Mouse (Mus musculus) v-Abl transformed pro-B cells (cell line): ENCODE data around the gene Gm20388.

Source experiments
- in situ Hi-C, 2 experiments: fragments of 400-800 bp; cut with MboI; formaldehyde crosslinking; loops; one replicate each; pipeline ENCODE4 v1.15.1; 2025; ENCODE audit not compliant: unreplicated experiment in 2 of 2

Gm20388 gene

DNA sequence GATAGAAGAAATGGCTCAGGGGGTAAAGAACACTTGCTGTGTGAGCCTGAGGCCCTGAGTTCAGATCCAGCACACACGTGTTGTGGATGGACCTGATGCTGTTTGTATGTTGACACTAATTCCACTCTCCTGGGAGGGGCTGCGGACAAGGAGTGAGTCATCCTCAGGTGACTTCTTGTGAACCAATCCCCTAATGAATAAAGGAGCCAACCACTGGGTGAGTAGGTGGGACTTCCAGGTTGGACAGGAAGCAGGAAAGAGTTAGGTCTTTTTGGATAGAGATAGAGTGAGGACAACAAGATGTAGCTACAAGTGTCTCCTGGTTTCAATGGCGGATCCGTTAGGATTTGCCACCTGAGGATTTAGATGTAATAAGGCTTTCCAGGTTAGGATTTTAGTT lies 3938.7 kb downstream of the Gm20388 start:
- in situ Hi-C loops: no loop called here

GRCm38 (mm10) chr8:123851590-123851989 lies 3940.9 kb downstream of the Gm20388 start:
- in situ Hi-C loops: no loop called here

DNA sequence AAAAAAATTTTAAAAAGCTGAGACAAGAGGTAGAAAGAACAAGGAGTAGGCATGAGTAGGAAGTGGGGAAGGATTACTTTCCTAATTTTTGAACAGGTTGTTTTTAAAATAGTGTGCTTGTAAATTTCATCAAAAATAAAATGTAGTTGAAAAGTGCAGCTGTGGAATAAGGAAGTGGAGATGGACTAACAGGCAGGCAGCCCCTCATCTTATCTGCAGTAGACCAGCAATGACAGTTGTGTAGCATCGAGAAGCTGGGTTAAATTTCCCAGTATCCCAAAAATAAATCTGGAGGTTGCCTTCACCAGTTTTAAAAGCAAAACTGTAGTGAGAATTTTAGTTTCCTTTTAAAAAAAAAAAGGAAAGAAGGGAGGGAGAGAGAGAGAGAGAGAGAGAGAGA lies 3943.6 kb downstream of the Gm20388 start:
- in situ Hi-C loops: no loop called here

DNA sequence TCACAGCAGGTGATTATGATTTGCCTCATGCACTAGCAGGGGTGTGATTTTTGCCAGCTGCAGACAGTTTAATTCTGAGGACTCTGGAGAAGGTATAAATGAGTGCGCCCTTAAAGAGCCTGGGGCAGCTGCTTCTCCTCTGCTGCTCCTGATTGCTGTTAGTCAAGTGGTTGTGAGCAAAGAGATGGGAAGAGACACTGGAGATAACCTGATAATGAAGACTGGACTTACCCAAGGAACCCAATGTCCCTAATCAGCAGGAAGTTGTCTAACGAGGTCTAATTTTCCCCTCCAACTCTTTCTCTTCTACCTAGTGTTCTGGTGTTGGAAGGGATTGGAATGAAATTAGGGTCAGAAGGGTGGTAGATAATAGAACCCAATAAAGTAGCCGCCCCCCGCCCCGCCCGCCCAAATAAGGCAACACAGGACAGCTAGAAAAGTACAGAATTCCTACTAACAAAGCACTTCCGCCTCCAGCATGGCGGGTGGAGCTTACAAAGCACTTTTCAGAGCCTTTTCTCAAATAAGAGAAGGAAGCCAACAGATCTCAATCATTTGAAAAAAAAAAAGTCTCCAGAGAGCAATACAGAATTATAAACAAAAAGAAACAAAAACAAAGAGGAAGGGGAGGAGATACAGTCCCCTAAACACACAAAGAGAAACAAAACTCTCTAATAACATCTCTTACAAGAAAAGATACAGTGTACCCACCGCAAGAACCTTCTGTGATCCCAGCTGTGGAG lies 3944.3 kb downstream of the Gm20388 start:
- in situ Hi-C loops: no loop called here

GRCm38 (mm10) chr8:123857361-123857760 lies 3946.7 kb downstream of the Gm20388 start:
- in situ Hi-C loops: no loop called here

DNA sequence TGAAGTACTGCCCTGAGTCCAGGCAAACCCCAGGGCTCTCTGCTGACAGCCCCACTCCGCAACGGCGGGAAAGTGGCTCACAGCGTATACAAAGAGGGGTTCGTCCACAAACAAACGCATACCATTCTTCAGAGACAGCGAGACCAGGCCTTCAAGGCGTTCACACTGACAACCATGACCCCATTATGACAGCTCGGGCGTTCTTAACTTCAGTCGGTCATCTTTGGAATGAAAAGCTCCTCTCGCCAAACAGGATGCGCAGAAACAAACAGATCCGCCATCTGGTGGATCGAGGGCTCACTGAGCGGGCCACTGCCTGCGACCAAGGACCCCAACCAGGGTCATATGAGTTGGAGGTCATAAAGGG lies 3947.9 kb downstream of the Gm20388 start:
- in situ Hi-C loops: no loop called here

DNA sequence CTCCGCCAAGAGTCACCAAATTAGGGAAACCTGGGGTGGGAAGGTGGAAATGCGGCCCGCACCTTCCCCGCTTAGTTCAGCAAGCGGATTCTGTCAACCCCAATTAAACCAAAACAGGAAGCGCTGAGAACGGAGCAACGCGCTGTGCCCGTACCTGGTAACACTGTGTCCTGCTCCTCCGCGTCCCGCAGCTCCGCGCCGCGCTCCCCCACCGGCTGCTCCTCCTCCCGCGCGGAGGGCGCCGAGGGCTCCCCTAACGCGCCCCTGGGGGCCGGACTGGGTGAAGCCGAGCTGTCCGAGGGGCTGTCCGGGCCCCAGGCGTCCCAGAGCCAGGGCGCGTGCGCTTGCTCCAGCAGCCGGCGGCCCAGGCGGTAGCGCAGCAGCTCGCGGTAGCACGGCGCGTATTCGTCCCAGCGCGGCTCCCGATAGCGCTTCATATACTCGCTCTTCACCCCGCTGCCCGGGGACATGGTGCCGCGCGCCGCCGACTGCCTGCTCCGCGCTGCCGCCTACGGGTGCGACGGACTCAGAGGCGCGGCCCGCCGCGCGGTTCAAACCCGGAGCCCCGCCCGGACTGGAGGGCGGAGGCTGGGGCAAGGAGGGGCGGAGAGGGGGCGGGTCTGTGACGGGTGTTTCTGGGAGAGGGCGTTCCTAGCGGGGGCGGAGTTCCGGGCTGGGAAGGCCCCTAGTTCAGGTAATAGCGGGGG lies 3948.5 kb downstream of the Gm20388 start:
- in situ Hi-C loops: no loop called here

DNA sequence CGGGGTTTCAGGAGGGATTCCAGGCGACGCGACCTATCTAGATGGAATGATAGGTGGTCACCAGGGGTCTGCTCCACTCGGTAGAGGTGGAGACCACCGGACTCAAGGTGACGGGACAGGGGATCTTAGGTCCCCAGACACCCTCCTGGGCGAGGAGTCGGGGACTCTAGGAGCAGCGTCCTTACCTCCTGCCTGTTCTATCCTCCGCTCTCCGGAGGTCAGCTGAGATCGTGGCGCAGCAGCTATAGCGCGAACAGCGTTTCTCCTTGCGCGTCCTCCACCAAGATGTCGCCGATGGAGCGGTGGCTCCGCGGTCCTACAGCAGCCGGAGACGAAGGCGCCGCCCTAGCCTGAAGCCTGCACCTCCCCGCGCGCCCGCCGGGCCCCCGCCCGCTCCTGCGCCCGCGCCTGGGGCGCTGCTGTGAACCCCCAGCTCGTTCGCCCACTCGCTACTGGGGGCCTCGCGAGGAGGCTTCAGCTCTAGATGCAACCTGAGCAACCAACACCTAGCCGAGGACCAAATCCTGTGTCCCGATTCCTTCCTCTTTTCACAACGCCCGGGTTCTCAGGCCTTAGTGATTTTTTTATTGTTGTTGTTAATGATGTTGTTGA lies 3949.1 kb downstream of the Gm20388 start, which contains the start of gene Ccsap:
Gene Ccsap, minus strand, starts transcription at position 562 of the 612 bp plus-strand sequence.
- in situ Hi-C loops: no loop called here

GRCm38 (mm10) chr8:123860386-123860785 lies 3949.7 kb downstream of the Gm20388 start:
- in situ Hi-C loops: no loop called here

DNA sequence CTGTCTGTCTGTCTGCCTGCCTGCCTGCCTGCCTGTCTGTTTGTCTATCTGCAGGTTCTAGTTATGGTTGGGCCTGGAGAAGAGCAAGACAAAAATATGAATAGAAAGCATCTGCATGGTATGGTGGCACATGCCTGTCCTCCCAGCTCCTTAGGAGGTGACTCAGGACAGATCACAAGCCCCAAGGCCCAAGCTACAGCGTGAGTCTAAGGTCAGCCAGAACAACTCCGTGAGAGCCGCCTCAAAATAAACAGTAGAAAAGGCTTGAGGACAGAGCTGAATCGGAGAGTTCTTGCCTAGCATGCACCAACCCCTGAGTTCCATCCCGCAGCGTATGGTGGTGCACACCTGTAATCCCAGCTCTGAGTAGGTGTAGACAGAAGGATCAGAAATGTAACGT lies 3955.1 kb downstream of the Gm20388 start:
- in situ Hi-C loops: no loop called here

DNA sequence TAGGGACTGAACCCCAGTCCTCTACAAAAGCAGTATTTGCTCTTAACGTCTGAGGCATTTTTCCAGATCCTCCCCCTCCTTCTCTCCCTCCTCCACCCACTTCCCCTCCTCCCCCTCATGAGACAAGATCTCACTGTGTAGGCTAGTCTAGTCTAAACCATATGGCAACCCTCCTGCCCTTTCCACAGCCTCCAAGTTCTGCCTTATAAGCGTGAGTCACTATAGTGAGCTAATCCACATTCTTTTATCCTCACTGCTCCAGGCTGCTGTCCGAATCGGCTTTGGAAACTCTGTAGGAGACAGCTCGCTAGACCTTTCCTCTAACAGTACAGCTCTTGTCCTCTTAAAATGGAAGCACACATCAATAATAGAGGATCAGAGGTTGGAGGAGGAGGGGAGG lies 3956.3 kb downstream of the Gm20388 start:
- in situ Hi-C loops: no loop called here

DNA sequence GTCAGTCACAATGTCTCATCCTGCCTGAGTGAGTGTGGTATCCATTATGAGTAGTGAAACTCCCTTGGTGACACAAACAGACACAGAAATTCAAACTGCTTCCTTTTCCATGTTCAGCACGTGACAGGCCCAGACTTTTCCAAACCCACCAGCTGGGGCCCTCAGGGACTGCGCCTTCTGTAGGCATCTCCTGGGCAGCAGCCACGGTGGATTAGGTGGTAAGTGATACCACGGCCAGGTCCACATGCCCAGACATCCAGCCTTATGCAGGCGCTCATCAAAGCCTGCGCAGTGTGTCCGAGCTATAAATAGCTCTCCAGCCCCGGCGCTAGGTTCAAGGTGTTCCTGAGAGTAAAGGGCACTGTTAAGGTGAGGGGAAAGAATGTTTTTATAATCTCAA lies 3961.4 kb downstream of the Gm20388 start:
- in situ Hi-C loops: no loop called here

- in situ Hi-C loops: no loop called here
These were observed 3962.7 kb downstream of the Gm20388 start for GRCm38 (mm10) chr8:123873364-123873763.

GRCm38 (mm10) chr8:123874324-123874723 lies 3963.7 kb downstream of the Gm20388 start:
- in situ Hi-C loops: no loop called here

DNA sequence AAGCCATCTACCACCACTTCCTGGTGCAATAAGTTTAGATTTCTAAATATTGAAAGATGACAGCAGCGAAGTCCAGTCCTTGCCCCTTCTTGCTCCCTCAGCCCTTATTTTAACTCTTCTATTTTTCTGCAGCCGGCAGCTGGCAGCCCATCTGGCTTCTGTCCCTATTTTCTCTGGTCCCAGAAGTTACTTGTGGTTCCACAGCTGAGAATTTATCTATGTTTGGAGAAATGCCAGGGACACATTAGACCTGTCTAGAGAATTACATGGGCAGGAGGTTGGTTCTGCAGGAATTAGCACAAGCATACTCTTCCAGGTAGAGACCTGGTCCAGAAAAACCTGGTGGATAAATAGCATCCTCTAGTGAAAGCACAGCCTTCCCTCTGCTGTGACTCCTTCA lies 3967.2 kb downstream of the Gm20388 start:
- in situ Hi-C loops: no loop called here

- in situ Hi-C loops: no loop called here
These were observed 3969.6 kb downstream of the Gm20388 start for GRCm38 (mm10) chr8:123880271-123880670.

DNA sequence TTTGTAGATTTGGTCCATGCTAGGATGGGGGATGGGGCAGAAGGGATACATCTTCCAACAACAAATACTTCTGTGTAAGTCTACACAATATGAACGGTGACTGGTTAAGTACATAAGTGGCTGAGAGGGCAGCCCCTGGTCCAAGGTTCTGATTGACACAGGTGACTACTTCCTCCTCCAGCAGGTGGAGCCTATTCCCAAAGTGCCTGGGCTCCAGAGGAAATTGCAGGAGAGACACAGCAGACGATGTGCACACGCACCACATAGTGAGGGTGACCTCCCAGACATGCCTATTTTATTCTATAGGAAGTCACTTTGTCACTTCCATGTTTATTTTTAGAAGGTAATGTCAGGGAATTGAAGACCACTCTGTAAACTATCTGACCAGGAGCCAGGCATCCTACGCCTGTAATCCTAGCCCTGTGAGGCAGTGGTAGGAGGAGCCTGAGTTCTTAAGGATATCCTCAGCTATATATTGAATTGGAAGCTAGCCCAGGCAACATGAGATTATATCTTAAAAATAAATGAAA lies 3970.2 kb downstream of the Gm20388 start:
- in situ Hi-C loops: no loop called here

GRCm38 (mm10) chr8:123882412-123882811 lies 3971.8 kb downstream of the Gm20388 start:
- in situ Hi-C loops: no loop called here

DNA sequence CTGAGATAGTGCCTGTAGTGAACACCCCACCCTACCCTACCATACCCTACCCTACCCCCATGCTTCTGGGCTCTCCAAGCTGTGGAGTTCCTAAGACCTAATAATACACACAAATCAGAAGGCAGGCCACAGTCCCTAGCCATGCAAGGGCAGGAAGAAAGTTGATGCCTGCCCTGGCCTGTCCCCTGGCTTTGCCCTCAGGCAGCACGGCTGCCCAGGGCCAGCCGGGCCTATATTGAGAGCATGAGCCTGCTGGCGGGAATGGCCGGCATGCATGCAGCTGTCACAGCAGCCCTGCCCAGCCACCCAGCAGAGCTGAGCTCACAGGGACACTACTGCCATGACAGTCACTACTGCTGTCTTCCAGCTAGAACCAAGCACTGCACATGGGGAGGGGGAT lies 3972.5 kb downstream of the Gm20388 start:
- in situ Hi-C loops: no loop called here

DNA sequence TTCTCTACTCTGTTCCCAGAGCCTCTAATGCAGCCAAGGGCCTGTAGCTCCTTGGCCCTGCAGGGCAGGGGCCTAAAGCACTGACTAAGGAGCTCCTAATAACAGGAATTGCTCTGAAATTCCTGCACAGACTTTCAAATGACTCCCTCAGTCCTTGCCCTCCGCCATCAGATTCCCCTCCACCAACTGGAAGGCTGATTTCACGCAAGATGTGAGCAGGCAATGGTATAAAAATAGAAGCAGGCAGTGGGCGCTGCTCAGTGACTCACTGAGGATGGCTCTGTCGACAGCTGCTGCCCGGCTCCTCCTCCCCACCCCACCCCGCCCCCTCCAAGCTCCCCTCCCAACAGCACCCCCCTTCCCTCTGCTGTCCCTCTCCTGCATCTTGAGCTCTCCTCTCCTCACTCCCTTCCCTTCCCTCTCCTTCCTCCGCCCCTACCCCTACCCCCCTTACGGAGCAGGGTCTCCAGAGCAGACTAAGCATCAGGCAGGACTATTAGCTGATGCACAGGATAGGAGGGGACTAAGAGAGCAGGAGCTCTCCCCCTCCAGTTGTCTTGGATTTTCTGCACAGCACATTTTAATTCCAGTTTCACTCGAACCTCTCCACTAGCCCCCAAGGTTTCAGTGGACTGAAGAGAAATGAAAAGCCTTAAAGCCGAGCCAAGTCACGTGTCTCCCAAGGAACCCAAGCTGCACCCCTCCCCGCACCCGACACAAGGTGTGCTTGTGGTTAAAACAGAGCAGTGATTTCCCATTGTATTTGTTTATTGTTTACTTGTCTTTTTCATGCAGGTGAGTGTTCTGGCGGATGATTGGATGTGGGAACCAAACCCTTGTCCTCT lies 3974.3 kb downstream of the Gm20388 start:
- in situ Hi-C loops: no loop called here

DNA sequence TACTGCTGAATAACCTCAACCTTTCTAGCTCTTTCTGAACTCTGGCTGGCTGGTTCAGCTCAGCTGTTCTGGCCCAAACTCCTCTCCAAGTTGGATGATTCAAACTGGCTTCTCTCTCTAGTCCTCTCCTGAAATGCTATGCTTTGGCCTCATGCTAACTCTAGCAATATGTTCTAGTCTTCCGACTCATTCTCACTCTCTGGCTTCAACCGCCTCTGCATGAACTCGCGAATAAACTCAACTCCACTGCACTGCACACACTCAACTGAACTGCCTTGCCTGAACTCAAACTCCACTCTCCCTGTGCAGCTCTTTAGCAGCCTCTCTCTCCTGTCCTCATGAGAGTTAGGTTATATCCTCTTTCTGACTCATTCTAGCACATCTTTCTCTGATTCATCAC lies 3976.5 kb downstream of the Gm20388 start:
- in situ Hi-C loops: no loop called here
